ENCODE assay signal across 15 mouse cellular contexts in genomic region chr3:9100761-9101160, GRCm38 (mm10).
"Had no signal": no experiment of that assay in that cellular context is flagged by ENCODE, and none has a peak within 500 bp of the region (broad histone marks: within the 10 kb centered on the region; RNA-seq: fewer than 3 reads in every experiment).

No protein-coding gene starts in this region.

- H3K9ac ChIP-seq: hindbrain, embryonic 15.5 days; kidney, embryonic 15.5 days; limb, embryonic 13.5 days; liver, embryonic 14.5 days had no signal

- H3K27ac ChIP-seq: hindbrain, embryonic 15.5 days; kidney, embryonic 15.5 days; limb, embryonic 13.5 days; liver, embryonic 14.5 days; midbrain, embryonic 10.5 days had no signal

- H3K27me3 ChIP-seq: hindbrain, embryonic 15.5 days; kidney, embryonic 15.5 days; limb, embryonic 13.5 days had no signal

- H3K36me3 ChIP-seq: hindbrain, embryonic 15.5 days; kidney, embryonic 15.5 days; limb, embryonic 13.5 days; midbrain, embryonic 10.5 days had no signal

- H3K4me2 ChIP-seq: hindbrain, embryonic 15.5 days; kidney, embryonic 15.5 days; limb, embryonic 13.5 days had no signal

- DNase-seq: kidney, adult 2 months; kidney, postnatal 14 days; layer of hippocampus, adult 9-11 months; layer of hippocampus, postnatal 36 days; lung, adult 2 months; midbrain, embryonic 14.5 days; spleen, adult 18-20 months; thymus, adult 2 months; thymus, postnatal 25 days had no signal

- H3K9me3 ChIP-seq: hindbrain, embryonic 15.5 days; kidney, embryonic 15.5 days; limb, embryonic 13.5 days; midbrain, embryonic 10.5 days had no signal

- H3K4me3 ChIP-seq: hindbrain, embryonic 15.5 days; kidney, embryonic 15.5 days; limb, embryonic 13.5 days; midbrain, embryonic 10.5 days; myocyte had no signal

- H3K4me1 ChIP-seq: hindbrain, embryonic 15.5 days; limb, embryonic 13.5 days had no signal
